Mouse (Mus musculus) yolk sac, embryonic 10.5 days (tissue): ENCODE results near the gene Tmem248.

Source experiments
- DNase-seq: peaks from one replicate; pipeline ENCODE4 v3.0.0-alpha.2; 2017; ENCODE audit warnings: low spot score

Gene Tmem248

DNA sequence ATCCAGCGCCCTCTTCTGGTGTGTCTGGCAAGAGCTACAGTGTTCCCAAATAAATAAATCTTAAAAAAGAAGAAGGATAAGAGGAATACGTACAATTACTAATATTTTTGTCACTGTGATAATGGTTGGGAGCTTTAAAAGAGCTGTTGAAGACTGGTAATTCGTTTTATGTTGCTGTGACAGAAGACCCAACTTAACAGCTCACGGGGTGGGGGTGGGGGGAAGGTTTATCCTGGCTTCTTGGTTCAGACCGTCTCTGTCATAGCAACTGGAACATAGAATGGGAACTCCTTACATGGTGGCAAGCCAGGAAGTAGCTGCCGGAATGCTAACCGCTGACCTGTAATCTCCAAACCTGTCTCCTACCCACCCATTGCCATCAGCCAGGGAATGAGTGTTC lies at the start of gene Tmem248:
Gene Tmem248 (plus strand): TSS at position 301 of the 400 bp plus-strand sequence.
- DNase-seq: no peak

DNA sequence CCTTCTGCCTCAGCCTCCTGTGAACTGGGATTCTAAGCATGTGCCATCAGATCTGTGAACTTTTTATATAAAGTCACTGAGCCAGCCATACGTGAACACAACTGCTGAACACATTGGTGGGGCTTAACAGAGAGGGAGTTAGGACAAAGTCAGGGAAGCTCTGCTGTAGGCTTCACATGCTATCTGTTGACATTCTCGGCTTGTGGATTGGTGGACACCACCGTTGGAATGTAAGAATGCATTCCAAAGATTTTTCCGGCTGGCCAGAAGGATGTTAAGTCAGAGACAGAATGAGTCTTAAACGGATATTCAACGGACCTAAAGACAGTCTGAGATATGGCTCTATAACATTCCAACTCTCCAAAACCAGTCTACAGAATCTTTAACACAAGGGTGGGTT lies 47.8 kb upstream of the Tmem248 start:
- peak; percentile 48 for DNase-seq

DNA sequence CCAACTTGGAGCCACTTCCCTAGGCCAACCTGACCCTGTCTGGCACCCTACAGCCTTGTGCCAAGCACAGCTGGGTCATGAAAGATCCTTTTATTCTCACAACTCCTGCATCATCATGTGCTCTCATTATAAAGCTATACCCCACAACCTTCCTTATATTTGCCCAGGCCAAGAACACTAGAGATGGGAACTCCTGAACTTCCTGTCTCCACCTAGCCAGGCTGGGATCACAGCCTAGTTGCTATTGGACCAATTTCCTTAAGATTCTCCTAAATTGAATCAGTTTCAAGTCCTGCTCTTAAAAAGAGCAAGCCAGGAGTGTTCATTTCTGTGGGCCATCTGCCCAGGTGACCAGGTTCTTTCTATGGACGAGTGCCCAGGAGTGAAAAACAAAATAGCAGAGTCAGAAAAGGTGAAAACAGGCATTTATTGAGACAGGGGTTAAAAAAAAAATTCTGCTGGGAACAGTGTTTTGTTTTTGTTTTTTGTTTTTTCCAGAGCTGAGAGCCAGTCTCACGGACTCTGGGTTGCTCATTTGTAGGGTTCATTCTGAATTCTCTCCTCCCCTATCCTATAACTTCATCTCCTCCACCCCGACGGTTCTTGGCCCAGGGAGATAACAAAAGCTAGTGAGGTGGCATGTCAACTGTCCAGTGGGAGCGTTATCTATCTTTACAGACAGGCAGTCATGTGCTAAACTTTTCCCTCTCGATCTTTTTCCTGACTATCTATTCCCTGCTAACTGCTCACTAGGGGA lies 46.0 kb upstream of the Tmem248 start:
- no peak for DNase-seq

- peak; percentile 95 for DNase-seq
Measured at GRCm38 (mm10) chr5:130171423-130171954, 45.4 kb upstream of the Tmem248 start, which contains the start of gene Rabgef1. Gene Rabgef1 (plus strand): TSS chr5:130171798.

DNA sequence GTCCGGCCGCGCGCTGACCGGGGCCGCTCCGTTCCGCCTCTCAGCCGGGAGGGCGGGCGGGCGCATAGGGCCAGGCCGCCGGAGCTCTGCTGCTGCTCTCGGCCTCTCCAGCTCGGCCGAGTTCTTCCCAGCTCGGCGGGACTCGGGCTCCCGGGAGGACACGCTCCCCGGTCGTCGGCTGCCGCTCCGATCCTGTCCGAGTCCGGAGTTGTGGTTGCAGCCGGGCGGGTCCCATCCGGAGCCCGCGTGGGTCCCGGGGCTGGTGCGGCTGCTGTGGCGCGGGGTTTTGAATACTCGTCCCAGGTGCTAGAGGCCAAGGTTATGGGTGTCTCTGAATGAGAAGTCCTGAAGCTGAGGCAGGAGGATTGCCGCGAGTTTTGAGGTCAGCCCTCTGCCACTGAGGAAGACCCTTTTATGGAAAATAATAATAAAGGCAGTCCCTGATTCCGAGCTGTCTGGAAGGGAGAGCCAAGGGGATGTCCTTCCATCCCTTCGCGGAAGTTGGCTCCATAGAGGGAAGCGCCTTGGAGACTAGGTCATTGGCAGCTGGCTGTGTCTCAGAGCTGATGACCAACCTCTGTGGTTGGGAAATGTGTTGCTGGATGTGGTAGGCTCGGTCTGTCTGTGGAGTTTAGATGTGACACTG lies 44.8 kb upstream of the Tmem248 start:
- no peak for DNase-seq

GRCm38 (mm10) chr5:130173012-130173411 lies 43.9 kb upstream of the Tmem248 start:
- no peak for DNase-seq

DNA sequence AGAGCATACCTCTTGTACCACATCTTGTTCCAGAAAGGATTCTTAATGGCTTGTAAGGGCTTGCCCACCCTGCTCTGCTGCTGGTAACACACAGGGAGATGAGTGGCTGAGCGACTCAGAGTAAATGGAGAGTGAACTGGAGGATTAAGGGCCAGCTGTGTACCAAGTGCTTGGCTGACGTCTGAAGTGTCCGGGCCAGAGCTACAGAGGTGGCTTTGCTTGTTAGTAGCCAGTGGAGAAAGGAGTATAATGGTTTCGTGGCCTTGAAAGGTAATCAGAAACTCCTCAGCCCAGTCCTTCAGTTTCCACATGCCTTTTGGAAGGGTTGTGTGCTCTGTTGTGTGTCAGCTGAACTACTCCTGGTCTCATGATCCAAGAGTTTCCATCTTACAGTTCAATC lies 39.0 kb upstream of the Tmem248 start:
- no peak for DNase-seq

DNA sequence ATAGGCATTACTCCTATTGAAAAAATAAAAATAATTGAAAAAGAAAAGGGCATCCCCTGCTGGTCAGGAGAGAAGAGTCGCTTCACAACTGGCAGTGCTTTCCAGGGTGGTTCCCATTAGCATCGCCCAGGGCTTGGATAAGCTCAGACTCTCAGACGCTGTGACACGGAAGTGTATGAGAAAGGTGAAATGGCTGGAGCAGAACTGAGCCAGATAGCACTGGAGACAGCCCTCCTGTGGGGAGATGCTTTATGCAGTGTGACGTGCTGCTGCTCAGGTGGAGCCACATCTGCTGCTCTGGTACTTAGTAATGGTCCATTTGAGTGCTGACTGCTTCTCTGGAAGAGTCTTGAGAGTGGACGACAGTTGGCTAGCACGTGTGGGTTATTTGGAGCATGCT lies 36.5 kb upstream of the Tmem248 start:
- no peak for DNase-seq

GRCm38 (mm10) chr5:130181740-130182540 lies 34.9 kb upstream of the Tmem248 start:
- no peak for DNase-seq

- DNase-seq: no peak
Measured at GRCm38 (mm10) chr5:130182541-130182821, 34.4 kb upstream of the Tmem248 start.

GRCm38 (mm10) chr5:130184193-130184856 lies 32.6 kb upstream of the Tmem248 start:
- no peak for DNase-seq

DNA sequence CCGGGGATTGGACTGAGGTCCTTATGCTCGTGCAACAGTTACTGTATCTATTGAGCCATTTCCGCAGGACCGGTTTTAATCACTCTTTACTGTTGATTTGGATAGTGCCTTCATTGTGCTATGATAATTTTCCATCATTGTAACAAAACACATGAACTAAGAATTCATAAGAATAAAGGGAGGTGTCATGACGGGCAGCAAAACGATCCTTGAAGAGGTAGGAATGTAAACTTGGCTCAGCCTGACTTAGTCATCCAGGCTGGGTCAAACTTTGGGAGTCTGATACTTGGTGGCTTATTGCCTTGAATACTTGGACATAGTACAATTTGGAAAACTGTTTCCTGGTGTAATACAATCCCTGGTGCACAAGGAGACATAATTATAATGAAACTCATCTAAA lies 31.6 kb upstream of the Tmem248 start:
- no peak for DNase-seq

DNA sequence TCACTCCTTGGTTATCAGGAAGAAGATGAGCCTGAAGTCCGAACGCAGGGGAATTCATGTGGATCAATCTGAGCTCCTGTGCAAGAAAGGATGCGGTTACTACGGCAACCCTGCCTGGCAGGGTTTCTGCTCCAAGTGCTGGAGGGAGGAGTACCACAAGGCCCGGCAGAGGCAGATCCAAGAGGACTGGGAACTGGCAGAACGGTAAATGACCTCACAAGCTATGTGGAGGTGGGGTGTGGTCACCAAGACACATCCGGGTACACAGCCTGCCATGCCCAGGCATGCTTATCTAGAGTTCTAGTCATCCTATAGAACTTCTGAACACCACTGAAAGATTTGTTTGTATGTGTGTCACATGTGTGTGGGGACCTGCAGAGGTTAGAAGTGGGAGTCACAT lies 29.5 kb upstream of the Tmem248 start:
- DNase-seq: no peak

GRCm38 (mm10) chr5:130190909-130191308 lies 26.0 kb upstream of the Tmem248 start:
- no peak for DNase-seq

DNA sequence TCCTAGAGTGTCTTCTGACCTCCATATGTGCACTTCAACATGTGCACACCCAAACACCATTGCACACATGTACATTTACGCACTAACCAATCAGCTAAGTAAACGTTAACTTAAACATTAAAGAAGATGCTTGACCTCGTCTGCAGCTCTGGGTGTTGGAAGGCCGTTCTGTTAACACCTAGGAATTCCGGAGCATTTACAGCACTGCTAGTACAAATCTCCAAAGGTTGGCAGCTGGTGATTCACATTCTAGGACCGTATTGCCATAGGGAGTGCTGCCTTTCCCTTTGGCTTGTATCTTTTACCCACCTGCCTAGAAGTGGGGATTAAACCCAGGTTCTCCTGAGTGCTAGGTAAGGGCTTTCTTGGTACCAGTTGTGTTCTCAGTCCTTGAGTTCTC lies 25.0 kb upstream of the Tmem248 start:
- no peak for DNase-seq

- DNase-seq: no peak
Measured at GRCm38 (mm10) chr5:130192356-130192944, 24.4 kb upstream of the Tmem248 start.

- DNase-seq: no peak
Measured at GRCm38 (mm10) chr5:130193760-130194159, 23.1 kb upstream of the Tmem248 start.

DNA sequence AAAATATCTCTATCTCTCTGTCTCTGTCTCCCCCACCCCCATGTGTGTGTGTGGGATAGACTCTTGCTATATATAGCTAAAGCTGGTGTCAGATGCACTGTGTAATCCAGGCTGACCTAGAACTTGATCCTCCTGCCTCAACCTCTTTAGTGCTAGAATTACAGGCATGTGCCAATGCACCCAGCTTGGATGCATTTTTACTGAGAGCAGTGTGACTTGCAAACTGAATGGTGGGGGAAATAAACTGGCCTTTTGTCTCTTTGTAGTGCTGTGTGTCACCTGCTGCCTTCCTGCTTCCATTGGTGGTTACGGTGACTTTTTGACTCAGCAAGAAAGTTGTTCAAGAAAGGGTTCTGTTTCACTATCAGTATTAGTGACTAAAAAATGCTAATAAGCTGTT lies 20.6 kb upstream of the Tmem248 start:
- DNase-seq: no peak

DNA sequence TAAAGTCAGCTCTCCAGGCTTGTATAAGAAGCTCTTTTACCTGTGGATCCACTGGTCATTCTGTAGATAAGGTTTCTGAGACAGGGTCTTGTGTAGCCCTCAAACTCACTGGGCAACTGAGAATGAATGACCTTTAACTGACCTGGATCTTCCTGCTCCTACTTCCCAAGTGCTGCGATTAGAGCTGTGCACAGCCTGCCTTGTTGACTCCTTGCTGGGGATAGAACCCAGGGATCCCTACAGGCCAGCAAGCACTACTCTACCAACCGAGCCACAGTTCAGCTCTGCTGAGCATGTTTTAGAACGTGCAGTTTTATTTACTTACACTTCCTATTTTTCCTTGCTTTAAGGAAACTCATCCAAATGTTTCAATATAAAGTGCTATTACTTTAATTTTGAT lies 19.4 kb upstream of the Tmem248 start:
- DNase-seq: no peak

DNA sequence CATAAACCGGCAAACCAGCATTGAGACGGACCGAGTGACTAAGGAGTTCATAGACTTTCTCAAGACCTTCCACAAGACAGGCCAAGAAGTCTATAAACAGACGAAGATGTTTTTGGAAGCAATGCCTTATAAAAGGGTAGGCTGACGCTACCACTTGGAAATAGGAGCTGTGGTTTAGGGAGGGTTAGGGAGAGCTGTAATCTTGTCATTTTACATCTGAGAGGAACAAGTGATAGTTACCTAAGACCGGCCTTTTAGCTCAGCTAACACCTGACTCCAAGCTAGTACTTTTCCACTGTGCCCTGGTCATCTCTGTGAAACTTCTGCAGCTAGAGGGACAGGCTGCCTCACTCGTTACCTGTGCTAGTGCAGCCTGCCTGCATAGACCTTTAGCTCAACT lies 18.9 kb upstream of the Tmem248 start:
- DNase-seq: no peak

GRCm38 (mm10) chr5:130200233-130201029 lies 16.4 kb upstream of the Tmem248 start:
- no peak for DNase-seq
